Mouse (Mus musculus) adrenal gland, adult (tissue): ENCODE measurements around the gene Mat2a.
"Not testable (repeated sequence)": the region's sequence is repeated elsewhere in the genome, so short reads cannot be mapped to it uniquely, and the experiment has no call there.

Source experiments
- DNase-seq, 2 experiments: peaks; one replicate each; pipeline ENCODE4 v3.0.0; 2022 to 2023; ENCODE audit warnings: low spot score in 1 of 2; ENCODE audit not compliant: inconsistent age in 2 of 2

The Mat2a gene

GRCm38 (mm10) chr6:72439355-72440185 lies at the start of gene Mat2a:
Gene Mat2a (minus strand): TSS chr6:72439558.
- peak; percentile 96 to 99 for DNase-seq

- peak; percentile 42 to 65 for DNase-seq
These were observed 49.5 kb upstream of the Mat2a start for GRCm38 (mm10) chr6:72488850-72489249.

GRCm38 (mm10) chr6:72487282-72487681 lies 47.9 kb upstream of the Mat2a start:
- DNase-seq, result peak in 1 of 2 experiments; percentile 22

GRCm38 (mm10) chr6:72486307-72486706 lies 46.9 kb upstream of the Mat2a start:
- DNase-seq, result peak in 1 of 2 experiments; percentile 14

GRCm38 (mm10) chr6:72484887-72485286 lies 45.5 kb upstream of the Mat2a start:
- DNase-seq, result no peak

GRCm38 (mm10) chr6:72482156-72482555 lies 42.8 kb upstream of the Mat2a start:
- DNase-seq, result peak in 1 of 2 experiments; percentile 14

- no peak for DNase-seq
These were observed 41.0 kb upstream of the Mat2a start for GRCm38 (mm10) chr6:72480422-72480702.

- DNase-seq, result peak in 1 of 2 experiments; percentile 16
These were observed 40.5 kb upstream of the Mat2a start for GRCm38 (mm10) chr6:72479645-72480421.

- not testable (repeated sequence) for DNase-seq
These were observed 39.3 kb upstream of the Mat2a start for GRCm38 (mm10) chr6:72478691-72479090.

- peak; percentile 70 to 89 for DNase-seq
These were observed 38.3 kb upstream of the Mat2a start for GRCm38 (mm10) chr6:72477621-72478020.

GRCm38 (mm10) chr6:72476836-72477235 lies 37.5 kb upstream of the Mat2a start:
- DNase-seq, result peak in 1 of 2 experiments; percentile 19

GRCm38 (mm10) chr6:72475221-72475985 lies 36.0 kb upstream of the Mat2a start:
- peak in 1 of 2 experiments; percentile 35 for DNase-seq

GRCm38 (mm10) chr6:72473264-72474041 lies 34.1 kb upstream of the Mat2a start:
- DNase-seq, result peak; percentile 81 to 91

GRCm38 (mm10) chr6:72466171-72466570 lies 26.8 kb upstream of the Mat2a start:
- DNase-seq, result no peak

- DNase-seq, result no peak
These were observed 26.2 kb upstream of the Mat2a start for GRCm38 (mm10) chr6:72465361-72466157.

GRCm38 (mm10) chr6:72462550-72463257 lies 23.3 kb upstream of the Mat2a start:
- DNase-seq, result not testable (repeated sequence)

GRCm38 (mm10) chr6:72460036-72460801 lies 20.9 kb upstream of the Mat2a start:
- DNase-seq, result peak in 1 of 2 experiments; percentile 66

GRCm38 (mm10) chr6:72458921-72459320 lies 19.6 kb upstream of the Mat2a start:
- peak in 1 of 2 experiments; percentile 55 for DNase-seq
